Mouse (Mus musculus): ENCODE measurements at regions not wholly inside any gene's neighbourhood (a gene's known extent, or its start where the extent isn't known, plus 50 kb on each side); places are given as distances from the start of the nearest gene placed in this dataset.

DNA sequence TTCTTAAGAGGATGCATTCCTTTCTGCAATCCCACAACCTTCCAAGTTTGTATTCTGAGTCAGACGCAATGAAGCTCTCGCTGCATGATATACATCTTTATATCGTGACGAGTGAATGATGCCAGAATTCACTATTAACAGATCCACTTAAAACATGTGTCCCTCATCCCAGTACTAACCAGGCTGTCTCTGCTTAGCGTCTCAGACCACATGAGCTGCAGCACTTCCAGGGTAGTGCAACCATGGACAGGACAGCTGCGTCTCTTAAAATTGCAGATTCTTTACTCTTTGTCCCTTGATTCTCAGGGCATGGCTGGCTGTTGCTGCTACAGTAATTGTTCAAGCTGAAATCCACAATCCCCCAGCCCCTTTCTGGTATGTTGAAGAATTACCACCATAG, 491.9 kb downstream of the Dcdc2c start:
- H3K27ac ChIP-seq (replicated peaks; ENCODE audit: low read depth, low read length), result no peak overlapping the region
- H3K9me3 ChIP-seq (ENCODE audit: control insufficient read depth, low read length), result no peaks in the 10 kb centered on the region
- DNase-seq (ENCODE audit: low spot score) (no peak), ATAC-seq (ENCODE audit: low read depth) (no peak)
- no peak overlapping the region for H3K4me2 ChIP-seq (ENCODE audit: low read depth, low read length)
- no peak overlapping the region for H3K9ac ChIP-seq (ENCODE audit: low read depth, low read length)
- H3K27me3 ChIP-seq (replicated peaks; ENCODE audit: control insufficient read depth, insufficient read depth, low read length), result no peaks in the 10 kb centered on the region
- H3K4me3 ChIP-seq (ENCODE audit: low read depth, low read length), result no peak overlapping the region
- H3K36me3 ChIP-seq (ENCODE audit: control insufficient read depth, insufficient read depth, low read length), result no peaks in the 10 kb centered on the region
- 58% methylated on average over 6 of the region's 6 CpGs for WGBS
- no peaks in the 10 kb centered on the region for H3K4me1 ChIP-seq (ENCODE audit: control insufficient read depth, insufficient read depth, low read length)

GRCm38 (mm10) chr12:28055518-28056280, 496.5 kb downstream of the Dcdc2c start:
- no peak overlapping the region for H3K27ac ChIP-seq (replicated peaks; ENCODE audit: low read depth, low read length)
- no peak overlapping the region for H3K9ac ChIP-seq (ENCODE audit: low read depth, low read length)
- H3K27me3 ChIP-seq (replicated peaks; ENCODE audit: control insufficient read depth, insufficient read depth, low read length), result no peaks in the 10 kb centered on the region
- DNase-seq (ENCODE audit: low spot score) (peak; percentile 80), ATAC-seq (ENCODE audit: low read depth) (peak; percentile 86)
- H3K9me3 ChIP-seq (ENCODE audit: control insufficient read depth, low read length), result no peaks in the 10 kb centered on the region
- H3K4me3 ChIP-seq (ENCODE audit: low read depth, low read length), result no peak overlapping the region
- H3K4me2 ChIP-seq (ENCODE audit: low read depth, low read length), result no peak overlapping the region
- no peaks in the 10 kb centered on the region for H3K36me3 ChIP-seq (ENCODE audit: control insufficient read depth, insufficient read depth, low read length)
- H3K4me1 ChIP-seq (ENCODE audit: control insufficient read depth, insufficient read depth, low read length), result no peaks in the 10 kb centered on the region
- WGBS, result 48% methylated on average over 4 of the region's 4 CpGs

DNA sequence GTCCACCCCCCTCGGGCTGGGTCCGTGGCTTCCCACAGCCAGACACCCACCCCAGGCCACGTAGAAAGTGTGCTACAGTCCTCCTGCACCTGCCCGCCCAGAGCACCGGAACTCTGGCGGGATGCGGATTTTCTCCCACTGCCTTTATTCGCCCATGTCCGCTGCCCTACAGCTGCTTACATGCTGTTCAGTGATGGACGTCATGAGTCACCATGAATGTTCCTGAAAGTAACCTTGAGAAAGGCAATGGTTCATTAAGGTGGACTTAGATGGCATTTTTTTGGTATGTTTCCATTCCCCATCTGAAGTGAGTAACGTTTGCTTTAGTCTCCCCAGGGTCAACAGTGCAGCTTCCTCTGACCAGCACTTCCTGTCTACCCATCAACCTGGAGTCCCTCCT, 497.8 kb downstream of the Dcdc2c start:
- no peak overlapping the region for H3K4me3 ChIP-seq (ENCODE audit: low read depth, low read length)

GRCm38 (mm10) chr12:28047989-28048388, 504.2 kb downstream of the Dcdc2c start:
- ATAC-seq (ENCODE audit: low read depth) (peak; percentile 81), DNase-seq (ENCODE audit: low spot score) (peak; percentile 78)
- H3K4me3 ChIP-seq (ENCODE audit: low read depth, low read length), result no peak overlapping the region
- H3K4me2 ChIP-seq (ENCODE audit: low read depth, low read length), result no peak overlapping the region
- H3K9ac ChIP-seq (ENCODE audit: low read depth, low read length), result no peak overlapping the region
- no peaks in the 10 kb centered on the region for H3K36me3 ChIP-seq (ENCODE audit: control insufficient read depth, insufficient read depth, low read length)
- 28% methylated on average over 4 of the region's 4 CpGs for WGBS
- no peaks in the 10 kb centered on the region for H3K27me3 ChIP-seq (replicated peaks; ENCODE audit: control insufficient read depth, insufficient read depth, low read length)
- H3K27ac ChIP-seq (replicated peaks; ENCODE audit: low read depth, low read length), result no peak overlapping the region
- H3K4me1 ChIP-seq (ENCODE audit: control insufficient read depth, insufficient read depth, low read length), result no peaks in the 10 kb centered on the region
- no peaks in the 10 kb centered on the region for H3K9me3 ChIP-seq (ENCODE audit: control insufficient read depth, low read length)

More for the DNA sequence above, 497.8 kb downstream of the Dcdc2c start:
- WGBS, result 92% methylated on average over 11 of the region's 11 CpGs
- Histone ChIP-seq H3K4me1 (ENCODE audit: control insufficient read depth, insufficient read depth, low read length) (no peaks in the 10 kb centered on the region), H3K9me3 (ENCODE audit: control insufficient read depth, low read length) (no peaks in the 10 kb centered on the region), H3K27me3 (replicated peaks; ENCODE audit: control insufficient read depth, insufficient read depth, low read length) (no peaks in the 10 kb centered on the region), H3K4me2 (ENCODE audit: low read depth, low read length) (no peak overlapping the region), H3K9ac (ENCODE audit: low read depth, low read length) (no peak overlapping the region), H3K27ac (replicated peaks; ENCODE audit: low read depth, low read length) (no peak overlapping the region), H3K36me3 (ENCODE audit: control insufficient read depth, insufficient read depth, low read length) (no peaks in the 10 kb centered on the region)
- ATAC-seq (ENCODE audit: low read depth) (no peak), DNase-seq (ENCODE audit: low spot score) (no peak)

GRCm38 (mm10) chr12:28038161-28038911, 513.9 kb downstream of the Dcdc2c start:
- no peak for DNase-seq (ENCODE audit: low spot score)
- Histone ChIP-seq H3K4me1 (ENCODE audit: control insufficient read depth, insufficient read depth, low read length) (no peaks in the 10 kb centered on the region), H3K36me3 (ENCODE audit: control insufficient read depth, insufficient read depth, low read length) (no peaks in the 10 kb centered on the region), H3K4me3 (ENCODE audit: low read depth, low read length) (no peak overlapping the region), H3K4me2 (ENCODE audit: low read depth, low read length) (no peak overlapping the region), H3K9me3 (ENCODE audit: control insufficient read depth, low read length) (no peaks in the 10 kb centered on the region), H3K27me3 (replicated peaks; ENCODE audit: control insufficient read depth, insufficient read depth, low read length) (no peaks in the 10 kb centered on the region), H3K27ac (replicated peaks; ENCODE audit: low read depth, low read length) (no peak overlapping the region), H3K9ac (ENCODE audit: low read depth, low read length) (no peak overlapping the region)
- no peak for ATAC-seq (ENCODE audit: low read depth)
- 78% methylated on average over 7 of the region's 7 CpGs for WGBS

DNA sequence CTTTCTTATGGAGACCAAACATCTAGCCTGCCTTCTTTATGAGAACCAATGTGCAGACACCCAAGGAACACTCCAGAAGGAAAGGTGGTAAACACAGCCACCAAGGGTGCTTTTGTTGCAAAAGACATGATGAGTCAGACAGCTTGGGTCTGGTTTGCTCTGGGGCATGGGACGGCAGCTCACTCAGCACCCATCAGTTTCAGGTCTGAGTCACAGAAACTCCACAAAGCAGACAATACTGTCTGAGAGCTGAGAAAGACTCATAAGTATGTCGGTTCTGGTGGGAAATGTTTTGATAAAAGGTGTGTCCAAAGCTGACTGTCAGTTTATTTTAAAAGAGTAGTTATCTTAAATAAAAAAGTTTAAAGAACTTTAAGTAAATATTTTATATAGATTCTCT, 553.0 kb downstream of the Dcdc2c start:
- H3K9ac ChIP-seq (ENCODE audit: low read depth, low read length), result no peak overlapping the region
- no peak overlapping the region for H3K4me2 ChIP-seq (ENCODE audit: low read depth, low read length)
- no peaks in the 10 kb centered on the region for H3K9me3 ChIP-seq (ENCODE audit: control insufficient read depth, low read length)
- H3K27me3 ChIP-seq (replicated peaks; ENCODE audit: control insufficient read depth, insufficient read depth, low read length), result no peaks in the 10 kb centered on the region
- no peaks in the 10 kb centered on the region for H3K36me3 ChIP-seq (ENCODE audit: control insufficient read depth, insufficient read depth, low read length)
- H3K4me1 ChIP-seq (ENCODE audit: control insufficient read depth, insufficient read depth, low read length), result no peaks in the 10 kb centered on the region
- peak; percentile 26 for DNase-seq (ENCODE audit: low spot score)
- no peak for ATAC-seq (ENCODE audit: low read depth)
- H3K4me3 ChIP-seq (ENCODE audit: low read depth, low read length), result no peak overlapping the region
- 69% methylated on average over 2 of the region's 2 CpGs for WGBS
- no peak overlapping the region for H3K27ac ChIP-seq (replicated peaks; ENCODE audit: low read depth, low read length)

- no peak overlapping the region for H3K9ac ChIP-seq (ENCODE audit: low read depth, low read length)
- ATAC-seq (ENCODE audit: low read depth) (no peak), DNase-seq (ENCODE audit: low spot score) (no peak)
- H3K27ac ChIP-seq (replicated peaks; ENCODE audit: low read depth, low read length), result no peak overlapping the region
- H3K4me3 ChIP-seq (ENCODE audit: low read depth, low read length), result no peak overlapping the region
- H3K27me3 ChIP-seq (replicated peaks; ENCODE audit: control insufficient read depth, insufficient read depth, low read length), result no peaks in the 10 kb centered on the region
- WGBS, result 60% methylated on average over 3 of the region's 3 CpGs
- H3K9me3 ChIP-seq (ENCODE audit: control insufficient read depth, low read length), result no peaks in the 10 kb centered on the region
- H3K36me3 ChIP-seq (ENCODE audit: control insufficient read depth, insufficient read depth, low read length), result no peaks in the 10 kb centered on the region
- H3K4me2 ChIP-seq (ENCODE audit: low read depth, low read length), result no peak overlapping the region
- no peaks in the 10 kb centered on the region for H3K4me1 ChIP-seq (ENCODE audit: control insufficient read depth, insufficient read depth, low read length)
Measured at GRCm38 (mm10) chr12:27992152-27992551, 560.0 kb downstream of the Dcdc2c start.

- WGBS, result 84% methylated on average over 3 of the region's 3 CpGs
- no peak overlapping the region for H3K27ac ChIP-seq (replicated peaks; ENCODE audit: low read depth, low read length)
Measured at GRCm38 (mm10) chr12:27984261-27984841, 567.8 kb downstream of the Dcdc2c start.

More at GRCm38 (mm10) chr12:27984261-27984841, 567.8 kb downstream of the Dcdc2c start:
- DNase-seq (ENCODE audit: low spot score) (no peak), ATAC-seq (ENCODE audit: low read depth) (no peak)
- H3K9me3 ChIP-seq (ENCODE audit: control insufficient read depth, low read length), result no peaks in the 10 kb centered on the region
- no peak overlapping the region for H3K4me3 ChIP-seq (ENCODE audit: low read depth, low read length)
- H3K4me2 ChIP-seq (ENCODE audit: low read depth, low read length), result no peak overlapping the region
- no peaks in the 10 kb centered on the region for H3K27me3 ChIP-seq (replicated peaks; ENCODE audit: control insufficient read depth, insufficient read depth, low read length)
- no peaks in the 10 kb centered on the region for H3K4me1 ChIP-seq (ENCODE audit: control insufficient read depth, insufficient read depth, low read length)
- no peak overlapping the region for H3K9ac ChIP-seq (ENCODE audit: low read depth, low read length)
- H3K36me3 ChIP-seq (ENCODE audit: control insufficient read depth, insufficient read depth, low read length), result no peaks in the 10 kb centered on the region
